Mouse (Mus musculus): Measurements from ENCODE around the gene Gal3st4.

DNA sequence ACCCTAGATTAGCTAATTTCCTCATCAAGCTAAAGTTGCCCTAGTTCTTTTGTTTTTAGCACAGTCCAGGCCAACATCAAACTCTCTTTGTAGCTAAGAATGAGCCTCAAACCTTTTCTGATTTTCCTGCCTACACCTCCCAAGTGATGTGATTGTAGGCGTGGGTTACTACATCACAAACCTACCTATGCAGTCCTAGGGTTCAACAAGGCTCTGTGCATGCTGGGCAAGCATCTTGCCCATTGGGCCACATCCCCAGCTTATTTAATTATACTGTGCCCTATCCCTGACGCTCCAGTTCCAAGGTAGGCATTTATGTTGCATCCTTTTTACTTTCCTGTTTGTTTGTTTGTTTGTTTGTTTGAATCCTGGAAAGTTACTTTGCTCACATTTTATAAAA lies 46.9 kb downstream of the Gal3st4 start, which contains the start of gene Nxpe5:
- no peak for TF ChIP-seq FLI1 (IDR thresholded peaks at IDR 0.05; ENCODE audit: low read length)
- no peak for TF ChIP-seq GATA1 (IDR thresholded peaks at IDR 0.05; ENCODE audit: borderline replicate concordance, low read length)
